Mouse (Mus musculus) ES-E14 (cell line): ENCODE measurements around the gene Pafah1b2.

Experiments used
- CHD2 ChIP-seq: IDR thresholded peaks from 2 replicates; pipeline ENCODE4 v1.6.1; 2014; ENCODE audit warnings: mild to moderate bottlenecking, low read depth, low read length, inconsistent platforms
- HCFC1 ChIP-seq: IDR thresholded peaks from 2 replicates; pipeline ENCODE4 v1.6.1; 2012; ENCODE audit warnings: low read length, inconsistent platforms, borderline replicate concordance; ENCODE audit not compliant: insufficient read depth
- ZC3H11A ChIP-seq: IDR thresholded peaks from 2 replicates; pipeline ENCODE4 v1.6.1; 2012; ENCODE audit warnings: low read depth, mild to moderate bottlenecking, inconsistent platforms, low read length, borderline replicate concordance
- ZNF384 ChIP-seq: IDR thresholded peaks from 2 replicates; pipeline ENCODE4 v1.6.1; 2012; ENCODE audit warnings: low read depth, low read length, inconsistent platforms

GRCm38 (mm10) chr9:46016417-46016816 lies 3.9 kb upstream of the Pafah1b2 start:
- TF ChIP-seq CHD2 (no peak), HCFC1 (no peak), ZC3H11A (no peak), ZNF384 (no peak)
